Mouse (Mus musculus): Measurements from ENCODE around the gene Crybg1. TPM values are rescaled to one million over a fixed set of nuclear protein-coding genes. Genes with fewer than 3 reads are reported as not detected.

Crybg1 gene
- polyA plus RNA-seq, 1 experiment = 32.2 TPM

DNA sequence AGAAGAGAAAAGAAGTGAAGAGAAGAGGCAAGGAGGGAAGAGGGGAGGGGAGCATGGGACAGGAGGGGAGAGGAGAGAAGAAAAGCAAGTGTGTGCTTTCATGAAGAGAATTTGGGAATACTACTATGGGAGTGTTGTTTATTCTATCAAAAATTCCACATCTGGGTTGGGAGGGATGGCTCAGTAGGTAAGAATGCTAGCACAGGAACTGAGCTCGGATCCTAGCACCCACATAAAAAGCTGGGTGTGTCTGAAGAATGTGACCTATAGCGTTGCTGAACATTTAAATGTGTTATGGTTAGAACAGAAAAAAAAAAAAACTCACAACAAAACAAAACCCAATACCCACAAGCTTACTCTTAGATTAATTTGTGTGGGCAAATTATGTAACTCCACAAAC is 133.0 kb downstream of the Crybg1 start:
- Histone ChIP-seq H3K4me3 (ENCODE audit: insufficient read depth, low read length) (no peak overlapping the region), H3K27ac (ENCODE audit: insufficient read depth, low read depth, low read length) (no peak overlapping the region)
- TF ChIP-seq CTCF (IDR thresholded peaks at IDR 0.05; ENCODE audit: low read depth, low read length) = no peak
- no peak for TF ChIP-seq POLR2A (IDR thresholded peaks at IDR 0.05; ENCODE audit: borderline replicate concordance, low read depth, low read length)

DNA sequence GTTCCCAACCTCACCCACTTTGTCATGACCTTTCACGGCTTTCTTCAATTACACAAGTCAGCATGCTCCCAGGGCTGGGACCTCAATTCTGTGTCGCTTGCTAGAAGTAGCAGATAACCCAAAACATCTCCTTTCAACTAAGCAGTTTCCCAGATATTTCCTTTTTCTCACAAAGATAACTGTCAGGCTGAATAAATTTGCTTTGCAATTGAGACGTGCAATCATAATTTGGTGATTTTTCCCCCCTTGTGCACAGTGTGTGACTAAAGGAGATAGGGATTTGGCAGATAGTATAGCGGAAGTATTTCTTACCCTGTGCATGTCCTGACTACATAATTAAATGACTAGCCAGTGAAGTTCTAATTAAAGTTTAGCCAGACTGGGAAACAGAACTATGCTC is 134.8 kb downstream of the Crybg1 start:
- no peak for TF ChIP-seq CTCF (IDR thresholded peaks at IDR 0.05; ENCODE audit: low read depth, low read length)
- no peak for TF ChIP-seq POLR2A (IDR thresholded peaks at IDR 0.05; ENCODE audit: borderline replicate concordance, low read depth, low read length)
- Histone ChIP-seq H3K4me3 (ENCODE audit: insufficient read depth, low read length) (no peak overlapping the region), H3K4me1 (ENCODE audit: control insufficient read depth, insufficient read depth, low read length) (peaks cover 10% of the 10 kb centered on the region), H3K27ac (ENCODE audit: insufficient read depth, low read depth, low read length) (no peak overlapping the region)

More for the DNA sequence above, 133.0 kb downstream of the Crybg1 start:
- H3K4me1 ChIP-seq (ENCODE audit: control insufficient read depth, insufficient read depth, low read length) = peaks cover 10% of the 10 kb centered on the region

DNA sequence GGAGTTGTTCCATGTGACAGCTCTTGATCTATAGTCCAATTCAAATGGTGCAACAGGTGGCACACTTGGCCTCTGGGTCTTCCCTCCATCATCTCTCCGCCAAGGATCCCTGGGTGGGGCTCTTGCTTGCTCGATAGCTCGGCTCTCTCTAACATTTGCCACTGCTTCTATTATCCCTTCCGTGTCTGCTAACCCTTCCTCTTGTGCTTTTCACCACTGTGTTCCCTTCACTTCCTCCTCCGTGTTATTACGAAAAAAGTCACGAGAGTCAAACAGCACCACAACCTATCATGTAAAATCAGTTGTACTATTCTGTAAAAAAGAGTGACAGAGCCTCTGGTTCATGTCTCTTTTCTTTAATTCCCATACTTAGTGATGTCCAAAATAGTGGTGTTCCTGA is 137.2 kb downstream of the Crybg1 start:
- Histone ChIP-seq H3K27ac (ENCODE audit: insufficient read depth, low read depth, low read length) (peak overlapping the region; percentile 58), H3K4me1 (ENCODE audit: control insufficient read depth, insufficient read depth, low read length) (peaks cover 10% of the 10 kb centered on the region), H3K4me3 (ENCODE audit: insufficient read depth, low read length) (no peak overlapping the region)
- TF ChIP-seq POLR2A (IDR thresholded peaks at IDR 0.05; ENCODE audit: borderline replicate concordance, low read depth, low read length) (no peak), CTCF (IDR thresholded peaks at IDR 0.05; ENCODE audit: low read depth, low read length) (no peak)

DNA sequence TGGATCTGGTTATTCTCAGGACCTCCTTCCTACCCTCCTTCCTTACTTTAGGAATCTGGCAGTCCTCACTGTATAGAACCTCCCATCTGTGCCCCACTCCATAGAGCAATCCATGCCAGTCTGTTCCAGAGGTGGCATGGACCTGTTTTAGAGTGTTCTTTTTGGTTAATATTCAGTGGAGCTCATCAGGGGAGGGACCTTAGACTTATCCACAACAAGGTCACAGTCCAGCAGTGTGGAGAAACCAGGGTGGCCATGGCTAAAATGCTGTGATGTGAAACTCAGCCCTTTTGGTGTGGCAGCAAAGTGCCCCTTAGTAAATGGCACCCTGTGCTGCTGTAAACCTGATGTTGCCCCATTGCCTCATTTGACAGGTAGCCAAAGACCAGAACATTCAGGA is 139.8 kb downstream of the Crybg1 start:
- Histone ChIP-seq H3K27ac (ENCODE audit: insufficient read depth, low read depth, low read length) (no peak overlapping the region), H3K4me1 (ENCODE audit: control insufficient read depth, insufficient read depth, low read length) (peaks cover 10% of the 10 kb centered on the region), H3K4me3 (ENCODE audit: insufficient read depth, low read length) (no peak overlapping the region)
- TF ChIP-seq CTCF (IDR thresholded peaks at IDR 0.05; ENCODE audit: low read depth, low read length) (no peak), POLR2A (IDR thresholded peaks at IDR 0.05; ENCODE audit: borderline replicate concordance, low read depth, low read length) (no peak)

DNA sequence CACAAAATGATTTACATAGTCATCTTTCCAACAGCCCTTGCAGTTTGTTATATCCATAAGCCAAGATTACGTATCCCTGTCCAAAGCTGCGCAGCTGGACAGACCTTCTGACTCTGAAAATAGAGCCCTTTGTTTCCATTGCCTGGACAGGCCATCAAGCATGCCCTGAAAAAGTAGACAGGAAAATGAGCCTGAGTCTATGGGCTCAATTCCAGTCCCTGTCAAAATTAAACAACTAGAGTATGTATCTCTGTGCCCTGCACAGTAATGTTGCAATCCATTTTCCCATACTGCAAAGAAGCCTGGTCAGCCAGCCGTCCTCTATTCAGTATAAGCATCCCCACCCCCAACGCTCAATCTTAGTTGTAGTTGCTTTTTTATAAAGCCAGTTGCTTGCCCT is 141.8 kb downstream of the Crybg1 start:
- no peak overlapping the region for H3K4me3 ChIP-seq (ENCODE audit: insufficient read depth, low read length)
- TF ChIP-seq CTCF (IDR thresholded peaks at IDR 0.05; ENCODE audit: low read depth, low read length) = no peak
- no peak for TF ChIP-seq POLR2A (IDR thresholded peaks at IDR 0.05; ENCODE audit: borderline replicate concordance, low read depth, low read length)
- H3K27ac ChIP-seq (ENCODE audit: insufficient read depth, low read depth, low read length) = no peak overlapping the region
- H3K4me1 ChIP-seq (ENCODE audit: control insufficient read depth, insufficient read depth, low read length) = peaks cover 11% of the 10 kb centered on the region

DNA sequence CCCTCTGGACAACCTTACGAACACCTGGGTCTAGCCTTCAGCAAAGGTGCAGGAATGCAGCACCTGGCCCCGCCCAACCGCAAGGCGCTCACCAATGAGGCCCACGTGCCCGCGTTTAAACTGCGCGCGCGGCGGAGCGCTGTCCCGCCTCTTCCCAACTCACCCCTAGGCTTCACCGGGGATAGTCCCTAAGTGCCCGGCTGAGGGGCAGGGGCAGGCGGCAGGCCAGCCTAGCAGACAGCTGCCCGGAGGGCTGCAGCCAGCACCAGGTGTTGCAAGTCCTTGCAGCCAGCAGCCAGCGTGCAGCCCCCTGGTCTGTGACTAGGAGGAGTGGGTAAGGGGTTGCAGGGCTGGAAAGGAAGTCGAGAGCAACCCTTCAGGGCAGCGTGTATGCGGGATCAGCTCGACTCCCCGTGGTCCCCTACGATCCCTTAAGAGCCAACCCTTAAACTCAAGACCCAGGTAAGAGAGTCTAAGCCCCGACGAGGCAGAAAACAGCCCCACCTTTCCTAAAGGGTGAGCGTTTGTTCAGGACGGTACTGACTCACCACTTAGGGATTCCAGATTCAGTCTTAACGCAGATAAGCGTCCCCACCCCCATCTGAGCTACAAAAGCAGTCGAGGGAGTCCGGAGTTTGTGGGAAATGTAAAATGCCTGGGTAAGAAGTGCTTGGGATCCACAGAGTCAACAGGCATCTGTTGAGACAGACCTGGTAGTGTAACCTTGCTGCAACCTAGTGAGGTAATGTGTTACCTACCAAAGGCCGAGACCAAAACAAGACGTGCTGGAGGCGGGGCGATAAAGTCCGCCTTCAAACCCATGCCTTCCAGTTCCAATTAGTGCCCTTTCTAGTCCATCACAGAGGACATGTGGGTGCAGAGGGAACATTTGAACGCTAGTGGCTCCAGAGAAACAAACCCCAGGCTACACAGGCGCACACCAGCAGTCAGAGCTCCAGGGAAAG is 142.7 kb downstream of the Crybg1 start:
- peaks cover 11% of the 10 kb centered on the region for H3K4me1 ChIP-seq (ENCODE audit: control insufficient read depth, insufficient read depth, low read length)
- no peak overlapping the region for H3K27ac ChIP-seq (ENCODE audit: insufficient read depth, low read depth, low read length)
- TF ChIP-seq POLR2A (IDR thresholded peaks at IDR 0.05; ENCODE audit: borderline replicate concordance, low read depth, low read length) = no peak
- TF ChIP-seq CTCF (IDR thresholded peaks at IDR 0.05; ENCODE audit: low read depth, low read length) = no peak
- no peak overlapping the region for H3K4me3 ChIP-seq (ENCODE audit: insufficient read depth, low read length)

DNA sequence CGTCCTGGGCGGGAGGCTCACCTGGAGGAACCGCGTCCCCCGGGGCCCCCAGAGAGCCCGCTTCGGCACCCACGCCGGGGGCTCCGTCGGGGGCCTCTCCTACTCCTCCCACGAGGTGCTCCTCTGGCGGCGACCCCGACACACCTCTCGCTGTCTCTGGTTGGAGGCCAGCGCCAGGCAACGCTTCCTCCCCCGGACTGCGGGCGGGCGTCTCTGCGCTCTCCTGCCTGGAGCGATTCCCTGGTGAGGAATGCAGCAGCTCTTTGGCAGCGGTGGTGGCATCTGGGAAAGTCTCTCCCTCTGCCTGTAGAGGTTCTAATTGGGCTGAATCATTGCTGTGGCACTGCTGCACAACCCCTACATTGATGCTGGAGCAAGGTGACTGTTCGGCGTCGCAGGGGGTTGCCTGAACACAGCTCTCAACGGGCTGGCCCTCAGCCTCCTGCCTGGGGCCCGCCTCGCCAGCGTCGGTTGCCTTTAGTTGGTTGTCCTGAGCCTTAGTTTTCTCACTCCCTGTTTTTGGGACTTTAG is 144.4 kb downstream of the Crybg1 start:
- Histone ChIP-seq H3K27ac (ENCODE audit: insufficient read depth, low read depth, low read length) (no peak overlapping the region), H3K4me3 (ENCODE audit: insufficient read depth, low read length) (peak overlapping the region; percentile 75), H3K4me1 (ENCODE audit: control insufficient read depth, insufficient read depth, low read length) (peaks cover 20% of the 10 kb centered on the region)
- TF ChIP-seq POLR2A (IDR thresholded peaks at IDR 0.05; ENCODE audit: borderline replicate concordance, low read depth, low read length) = no peak
- TF ChIP-seq CTCF (IDR thresholded peaks at IDR 0.05; ENCODE audit: low read depth, low read length) = no peak

DNA sequence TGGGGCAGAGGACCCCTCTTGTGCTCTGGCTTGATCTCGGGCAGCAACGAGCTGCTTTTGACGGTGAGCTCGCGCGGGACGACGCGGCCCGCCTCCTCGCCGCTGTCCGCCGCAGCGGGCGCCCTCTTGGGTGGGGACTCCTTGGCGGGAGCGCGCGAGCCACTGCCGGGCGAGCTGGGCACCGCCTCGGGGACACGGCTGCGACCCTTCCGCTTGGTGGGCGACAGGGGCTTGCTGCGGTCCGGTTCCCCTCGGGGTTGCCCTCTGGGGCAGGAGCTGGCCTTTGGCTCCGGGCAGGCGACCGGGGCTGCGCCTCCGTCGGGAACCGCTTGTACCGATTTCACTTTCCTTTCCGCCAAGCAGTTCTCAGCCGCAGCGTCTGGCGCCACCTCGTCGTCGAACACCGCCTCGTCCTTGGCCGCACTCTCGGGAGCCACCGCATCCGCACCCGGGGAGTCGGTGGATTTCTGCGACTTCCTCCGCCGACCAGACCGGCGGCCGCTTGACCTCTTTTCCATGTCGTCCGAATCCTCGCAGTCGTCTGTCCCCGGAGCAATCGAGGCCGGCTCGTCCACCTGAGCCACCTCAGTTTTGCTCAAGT is 145.0 kb downstream of the Crybg1 start:
- H3K27ac ChIP-seq (ENCODE audit: insufficient read depth, low read depth, low read length) = no peak overlapping the region
- TF ChIP-seq POLR2A (IDR thresholded peaks at IDR 0.05; ENCODE audit: borderline replicate concordance, low read depth, low read length) = no peak
- no peak for TF ChIP-seq CTCF (IDR thresholded peaks at IDR 0.05; ENCODE audit: low read depth, low read length)
- peaks cover 26% of the 10 kb centered on the region for H3K4me1 ChIP-seq (ENCODE audit: control insufficient read depth, insufficient read depth, low read length)
- peak overlapping the region; percentile 75 for H3K4me3 ChIP-seq (ENCODE audit: insufficient read depth, low read length)

DNA sequence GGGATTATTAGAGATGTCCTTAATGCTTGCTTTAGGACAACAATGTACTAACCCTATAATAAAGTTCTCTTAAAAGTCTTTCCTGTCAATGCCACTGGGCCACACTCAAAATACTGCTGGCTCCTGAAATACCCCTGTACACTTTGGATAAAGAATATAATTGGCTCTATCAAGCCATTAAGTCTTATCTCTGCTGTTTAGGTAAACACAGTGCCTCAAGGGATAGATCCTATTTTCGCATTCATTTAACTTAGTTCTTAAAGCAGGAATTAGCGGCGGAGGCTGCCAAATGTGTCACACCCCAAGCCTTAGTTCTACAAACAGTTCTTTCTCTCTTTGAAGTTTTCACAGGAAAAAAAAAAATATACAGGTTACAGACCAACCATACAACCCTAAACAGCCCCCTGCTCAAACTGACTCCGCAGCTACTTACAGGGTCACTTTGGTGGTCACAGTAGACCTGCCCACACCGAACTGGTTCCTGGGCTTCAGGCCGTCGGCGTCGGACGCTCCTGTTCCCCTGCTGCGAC is 145.6 kb downstream of the Crybg1 start:
- H3K4me3 ChIP-seq (ENCODE audit: insufficient read depth, low read length) = peak overlapping the region; percentile 75
- H3K4me1 ChIP-seq (ENCODE audit: control insufficient read depth, insufficient read depth, low read length) = peaks cover 32% of the 10 kb centered on the region
- no peak overlapping the region for H3K27ac ChIP-seq (ENCODE audit: insufficient read depth, low read depth, low read length)
- TF ChIP-seq CTCF (IDR thresholded peaks at IDR 0.05; ENCODE audit: low read depth, low read length) = no peak
- no peak for TF ChIP-seq POLR2A (IDR thresholded peaks at IDR 0.05; ENCODE audit: borderline replicate concordance, low read depth, low read length)
